20 mouse cellular contexts compared by ENCODE assay signal in genomic region chr19:46234450-46234849, GRCm38 (mm10).
"Had no signal": no experiment of that assay in that cellular context is flagged by ENCODE, and none has a peak within 500 bp of the region (broad histone marks: within the 10 kb centered on the region; RNA-seq: fewer than 3 reads in every experiment).

No protein-coding gene starts in this region.

- H3K4me2 ChIP-seq: liver, embryonic 13.5 days; liver, embryonic 15.5 days; lung, embryonic 15.5 days; midbrain, embryonic 11.5 days; midbrain, embryonic 13.5 days; midbrain, embryonic 15.5 days; neural tube, embryonic 13.5 days; neural tube, embryonic 15.5 days; stomach, embryonic 15.5 days had no signal

- H3K4me3 ChIP-seq: liver, embryonic 13.5 days; liver, embryonic 15.5 days; lung, embryonic 15.5 days; megakaryocyte, embryonic 14.5 days; midbrain, embryonic 13.5 days; midbrain, embryonic 15.5 days; neural tube, embryonic 13.5 days; neural tube, embryonic 15.5 days; stomach, embryonic 15.5 days had no signal

- H3K27me3 ChIP-seq: liver, embryonic 13.5 days; liver, embryonic 15.5 days; lung, embryonic 15.5 days; megakaryocyte, embryonic 14.5 days; midbrain, embryonic 13.5 days; midbrain, embryonic 15.5 days; neural tube, embryonic 13.5 days; neural tube, embryonic 15.5 days; stomach, embryonic 15.5 days had no signal

- DNase-seq: liver, embryonic 13.5 days; liver, postnatal 0 days; lung, adult 2 months; retina, postnatal 1 day; right cerebral cortex, adult 18-20 months; thymus, adult 2 months; thymus, postnatal 25 days; thymus, postnatal 4 days had no signal

- H3K9ac ChIP-seq: liver, embryonic 13.5 days; liver, embryonic 15.5 days; liver, postnatal 0 days; lung, embryonic 15.5 days; midbrain, embryonic 13.5 days; midbrain, embryonic 15.5 days; neural tube, embryonic 13.5 days; neural tube, embryonic 15.5 days; stomach, embryonic 15.5 days had no signal

- H3K36me3 ChIP-seq: liver, embryonic 13.5 days; lung, embryonic 15.5 days; midbrain, embryonic 13.5 days; midbrain, embryonic 15.5 days; neural tube, embryonic 15.5 days; stomach, embryonic 15.5 days had no signal

- ATAC-seq: liver, postnatal 0 days; lung, postnatal 0 days; midbrain, embryonic 13.5 days; midbrain, embryonic 15.5 days had no signal

- H3K27ac ChIP-seq: liver, embryonic 13.5 days; liver, embryonic 15.5 days; lung, embryonic 15.5 days; macrophage; midbrain, embryonic 13.5 days; midbrain, embryonic 15.5 days; neural tube, embryonic 13.5 days; neural tube, embryonic 15.5 days; stomach, embryonic 15.5 days; stomach, postnatal 0 days had no signal

- H3K4me1 ChIP-seq: liver, embryonic 13.5 days; liver, embryonic 15.5 days; lung, embryonic 15.5 days; megakaryocyte, embryonic 14.5 days; midbrain, embryonic 13.5 days; midbrain, embryonic 15.5 days; neural tube, embryonic 13.5 days; neural tube, embryonic 15.5 days; stomach, embryonic 15.5 days had no signal

- H3K9me3 ChIP-seq: liver, embryonic 13.5 days; liver, embryonic 15.5 days; lung, embryonic 15.5 days; megakaryocyte, embryonic 14.5 days; midbrain, embryonic 13.5 days; midbrain, embryonic 15.5 days; neural tube, embryonic 13.5 days; neural tube, embryonic 15.5 days; stomach, embryonic 15.5 days had no signal
